Mouse (Mus musculus): ENCODE results near the gene Rai1.
A peak's percentile ranks its signal among the peaks of the same experiment; 100 is the strongest.

Gene Rai1

DNA sequence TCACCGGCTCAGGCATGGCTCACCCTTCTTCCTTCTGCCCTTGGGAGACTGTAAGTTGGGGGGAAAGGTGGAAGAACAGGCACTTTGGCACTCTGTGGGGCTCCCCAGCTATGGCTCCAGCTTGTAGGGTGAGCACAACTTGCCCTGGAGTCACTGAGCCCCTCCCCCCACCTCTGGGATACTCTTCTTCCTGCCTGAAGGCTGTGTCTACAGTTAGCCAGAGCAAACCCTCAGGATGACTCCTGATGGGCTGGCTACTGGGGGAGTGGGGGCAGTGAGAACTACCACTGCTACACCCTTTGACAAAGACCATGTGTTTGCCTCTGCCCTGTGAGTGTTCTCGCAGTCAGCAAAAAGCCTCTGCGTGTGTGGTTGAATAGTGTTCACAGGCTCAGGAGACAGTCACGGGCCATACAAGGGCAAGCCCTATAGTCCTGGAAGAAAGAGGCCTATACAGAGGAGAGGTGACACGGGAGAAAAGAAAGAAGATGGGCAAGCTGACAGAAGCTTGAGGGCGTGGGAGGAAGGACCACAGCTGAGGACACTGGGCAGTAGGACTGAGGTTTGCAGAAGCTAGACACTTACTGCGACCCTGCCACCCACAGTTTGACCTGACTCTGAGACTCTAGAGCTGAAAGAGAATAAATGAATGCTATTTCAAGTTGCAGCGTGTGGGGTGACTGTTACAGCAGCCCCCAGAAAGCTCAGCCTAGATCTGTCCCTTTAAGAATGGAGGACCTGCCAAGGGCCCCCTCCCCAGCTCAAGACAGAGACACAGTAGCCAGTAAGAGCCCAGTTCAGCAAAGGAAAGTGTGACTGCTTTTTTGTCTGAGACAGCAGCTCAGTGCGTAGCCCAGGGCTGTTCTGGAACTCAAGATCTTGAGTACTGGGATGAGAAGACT lies 9.7 kb upstream of the Rai1 start:
- DNase-seq (ENCODE audit: extremely low spot score, low spot score) = no peak

- no peak for DNase-seq (ENCODE audit: extremely low spot score, low spot score)
Observed at GRCm38 (mm10) chr11:60099555-60100186, 5.1 kb upstream of the Rai1 start.

- DNase-seq (ENCODE audit: extremely low spot score, low spot score) = no peak
Observed at GRCm38 (mm10) chr11:60100827-60101555, 3.8 kb upstream of the Rai1 start.

DNA sequence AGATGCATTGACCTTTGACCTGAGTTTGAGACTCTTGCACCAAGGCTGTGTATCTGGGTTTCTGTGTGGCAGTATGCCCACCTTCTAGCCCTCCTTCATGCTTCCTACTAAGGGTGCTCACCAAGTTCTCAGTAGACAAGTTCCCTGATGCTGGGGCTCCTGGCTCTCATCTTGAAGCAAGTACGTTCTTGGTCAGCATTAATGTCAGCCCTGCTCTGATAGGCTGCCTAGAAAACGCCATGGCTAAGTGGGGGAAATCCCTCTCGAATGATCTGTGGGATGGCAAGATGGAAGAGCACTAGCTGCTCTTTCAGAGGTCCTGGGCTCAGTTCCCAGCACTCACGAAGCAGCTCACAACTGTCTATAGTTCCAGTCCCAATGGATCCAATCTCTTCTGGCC lies 2.8 kb upstream of the Rai1 start:
- no peak for DNase-seq (ENCODE audit: extremely low spot score, low spot score)

GRCm38 (mm10) chr11:60102664-60103063 lies 2.1 kb upstream of the Rai1 start:
- DNase-seq (ENCODE audit: extremely low spot score, low spot score) = no peak

- DNase-seq (ENCODE audit: extremely low spot score, low spot score) = no peak
Observed at GRCm38 (mm10) chr11:60103567-60103966, 1.2 kb upstream of the Rai1 start.

- DNase-seq (ENCODE audit: extremely low spot score, low spot score) = peak; percentile 82
Observed at GRCm38 (mm10) chr11:60105593-60106542, 1.1 kb downstream of the Rai1 start.

- peak; percentile 73 for DNase-seq (ENCODE audit: extremely low spot score, low spot score)
Observed at GRCm38 (mm10) chr11:60106543-60107110, 1.8 kb downstream of the Rai1 start.

- DNase-seq (ENCODE audit: extremely low spot score, low spot score) = no peak
Observed at GRCm38 (mm10) chr11:60107449-60107848, 2.6 kb downstream of the Rai1 start.

DNA sequence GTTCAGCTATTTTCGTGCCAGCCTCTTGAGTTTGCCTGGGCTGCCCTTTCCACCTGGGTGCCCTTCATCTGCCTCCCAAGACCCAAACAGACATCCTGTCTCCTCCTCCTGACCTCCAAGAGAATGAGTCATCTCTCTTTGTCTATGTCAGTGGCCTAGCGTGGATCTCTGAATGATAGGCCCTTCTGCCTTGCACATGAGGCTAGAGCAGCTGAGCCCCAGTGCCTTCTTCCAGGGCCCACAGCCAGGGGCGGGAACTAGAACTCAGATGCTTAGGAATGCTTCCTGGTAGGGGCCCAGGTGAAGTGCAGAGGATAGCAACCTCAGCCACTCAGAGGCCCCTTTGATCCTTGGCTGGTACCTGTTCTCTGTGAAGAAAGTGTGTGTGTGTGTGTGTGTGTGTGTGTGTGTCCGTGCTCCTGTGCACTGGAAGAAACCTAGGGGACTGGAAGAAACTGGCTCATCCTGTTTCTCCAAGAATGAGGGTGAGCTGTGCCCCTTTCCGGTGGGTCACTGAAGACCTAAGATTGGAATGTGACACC lies 3.9 kb downstream of the Rai1 start:
- no peak for DNase-seq (ENCODE audit: extremely low spot score, low spot score)

DNA sequence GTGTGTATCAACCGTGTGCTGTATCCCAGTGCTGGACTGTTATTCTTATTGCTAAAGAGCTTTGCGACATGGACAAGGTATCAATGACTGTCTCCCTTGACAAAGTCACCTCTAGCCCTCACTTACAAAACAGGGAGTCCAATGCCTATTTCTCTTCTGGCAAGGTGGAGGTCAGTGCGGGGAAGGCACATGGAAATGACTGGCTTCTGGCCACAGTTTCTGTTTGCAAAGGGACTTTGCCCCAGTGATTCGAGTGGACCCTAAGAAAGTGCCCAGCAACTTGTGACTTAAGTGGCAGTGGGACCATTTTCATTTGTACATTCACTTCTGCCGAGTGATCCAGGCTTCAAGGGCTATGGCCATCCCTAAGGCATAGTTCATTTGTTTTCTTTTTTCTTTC lies 5.6 kb downstream of the Rai1 start:
- DNase-seq (ENCODE audit: extremely low spot score, low spot score) = no peak

DNA sequence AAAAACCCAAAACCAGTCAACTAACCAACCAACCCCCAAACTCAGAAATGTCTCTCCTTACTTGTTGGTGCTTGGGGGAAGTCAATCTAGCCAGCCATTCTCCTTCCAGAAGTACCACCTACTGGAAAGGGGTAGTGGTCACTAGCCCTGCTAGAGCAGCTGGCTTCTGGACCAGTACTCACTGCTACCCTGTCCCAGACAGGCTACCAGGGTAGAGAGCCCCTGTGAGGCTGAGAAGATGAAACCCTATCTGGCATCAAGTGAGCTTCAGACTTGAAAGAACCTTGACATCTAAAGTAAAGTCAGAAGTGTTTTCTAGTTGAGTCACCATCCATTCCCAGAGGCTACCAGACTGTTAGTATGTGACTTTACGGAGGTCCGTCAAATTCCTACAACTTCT lies 6.8 kb downstream of the Rai1 start:
- DNase-seq (ENCODE audit: extremely low spot score, low spot score) = no peak

DNA sequence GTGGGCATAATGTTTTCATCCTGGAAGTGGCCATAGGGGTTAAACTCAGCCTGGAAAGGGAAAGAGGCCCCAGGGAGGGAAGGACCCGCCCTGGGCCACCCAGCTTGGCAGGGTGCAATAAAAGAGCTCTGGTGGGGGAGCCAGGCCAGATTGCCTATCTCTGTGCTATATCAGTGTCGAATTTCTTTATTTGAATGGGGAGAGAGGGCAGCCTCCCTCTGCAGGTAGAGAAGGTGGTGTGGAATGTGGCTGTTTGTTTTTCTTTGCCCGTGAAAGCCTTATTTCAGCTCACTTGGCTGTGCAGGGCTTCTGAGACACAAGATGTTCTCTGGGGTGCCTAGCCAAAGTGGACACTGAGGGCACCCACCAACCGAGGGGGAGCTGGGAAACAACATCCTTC lies 8.8 kb downstream of the Rai1 start:
- DNase-seq (ENCODE audit: extremely low spot score, low spot score) = no peak

- peak; percentile 64 for DNase-seq (ENCODE audit: extremely low spot score, low spot score)
Observed at GRCm38 (mm10) chr11:60114296-60115023, 9.6 kb downstream of the Rai1 start.

DNA sequence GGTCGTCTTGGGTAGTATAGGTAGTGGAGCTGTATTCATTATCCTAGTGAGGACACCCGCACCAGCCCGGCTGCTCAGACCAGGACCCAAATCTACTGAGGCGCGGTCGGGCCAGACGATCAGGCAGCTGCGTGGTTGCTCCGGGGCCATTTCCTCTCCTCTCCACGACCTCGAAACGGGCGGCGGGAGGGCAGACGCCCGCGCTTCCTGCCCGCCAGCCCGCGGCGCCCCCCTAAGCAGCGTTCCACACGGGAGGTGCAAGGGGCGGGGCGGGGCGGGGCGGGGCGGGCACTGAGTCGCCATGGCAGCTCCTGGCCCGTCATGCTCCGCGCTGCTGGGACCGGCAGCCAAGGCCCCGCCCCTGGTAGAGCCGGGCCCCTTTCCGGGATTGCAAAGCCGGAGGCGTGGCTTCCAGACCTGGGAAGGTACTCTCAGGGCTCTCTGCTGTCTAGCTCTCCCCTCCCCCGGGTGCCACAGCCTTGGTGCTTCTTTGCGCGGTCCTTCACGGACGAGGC lies 10.3 kb downstream of the Rai1 start:
- DNase-seq (ENCODE audit: extremely low spot score, low spot score) = peak; percentile 93

DNA sequence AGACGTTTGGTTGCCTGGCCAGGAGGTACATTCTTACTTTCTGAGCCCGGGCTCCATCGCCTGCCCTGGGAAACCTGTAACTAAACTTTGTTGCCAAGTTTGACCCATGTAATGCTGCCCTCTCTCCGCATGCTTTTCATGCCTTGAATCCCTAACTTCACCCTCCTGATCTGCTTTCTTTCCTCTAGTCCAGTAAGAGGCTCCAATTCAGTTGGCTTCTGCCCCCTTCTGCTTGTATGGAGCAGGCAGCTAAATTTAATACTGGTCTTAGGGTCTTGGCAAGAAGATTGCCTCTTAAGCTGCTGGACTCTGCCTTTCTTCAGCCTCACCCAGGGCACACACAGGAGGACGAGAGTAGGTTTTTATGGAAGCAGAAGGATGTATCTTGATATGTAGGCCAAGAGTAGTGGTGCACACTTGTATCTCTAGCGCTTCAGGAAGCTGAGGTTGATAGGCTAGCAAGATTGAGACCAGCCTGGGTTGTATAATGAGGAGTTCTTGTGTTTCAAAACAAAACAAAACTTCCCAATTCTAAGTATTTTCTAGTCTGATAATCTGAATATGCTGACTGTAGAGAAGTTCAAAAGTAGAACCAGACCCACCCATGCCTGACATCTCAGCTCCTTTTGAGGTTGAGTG lies 10.9 kb downstream of the Rai1 start:
- no peak for DNase-seq (ENCODE audit: extremely low spot score, low spot score)

DNA sequence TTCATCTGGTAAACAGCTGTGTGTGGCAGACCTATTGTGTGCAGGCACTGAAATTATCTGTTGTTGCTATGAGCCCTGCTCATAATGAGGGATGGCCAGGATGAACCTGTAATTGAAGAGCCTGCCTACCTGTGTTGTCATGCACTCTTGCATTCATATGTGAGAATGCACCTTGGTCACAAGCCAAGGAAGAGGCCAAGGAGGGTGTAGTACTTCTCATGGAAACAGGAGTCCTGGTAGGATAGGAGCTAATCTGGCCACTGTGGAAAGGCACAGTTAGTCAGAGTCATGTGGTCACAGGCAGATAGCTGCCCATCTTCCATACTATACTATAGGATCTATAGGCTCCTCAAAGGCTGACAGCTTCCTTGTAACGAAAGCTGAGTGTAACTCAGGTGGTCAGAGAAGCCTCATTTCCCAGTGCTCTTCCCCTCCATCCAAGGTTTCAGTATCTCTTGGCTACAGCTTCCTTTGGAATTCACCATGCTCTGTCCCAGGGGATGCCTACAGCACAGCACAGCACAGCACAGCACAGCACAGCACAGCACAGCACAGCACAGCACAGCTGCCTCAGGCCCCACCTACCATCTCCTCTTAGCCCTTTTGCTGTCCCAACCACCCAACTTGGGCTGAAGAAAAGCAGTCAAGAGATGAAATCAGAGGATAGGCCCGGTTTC lies 15.9 kb downstream of the Rai1 start:
- DNase-seq (ENCODE audit: extremely low spot score, low spot score) = no peak

DNA sequence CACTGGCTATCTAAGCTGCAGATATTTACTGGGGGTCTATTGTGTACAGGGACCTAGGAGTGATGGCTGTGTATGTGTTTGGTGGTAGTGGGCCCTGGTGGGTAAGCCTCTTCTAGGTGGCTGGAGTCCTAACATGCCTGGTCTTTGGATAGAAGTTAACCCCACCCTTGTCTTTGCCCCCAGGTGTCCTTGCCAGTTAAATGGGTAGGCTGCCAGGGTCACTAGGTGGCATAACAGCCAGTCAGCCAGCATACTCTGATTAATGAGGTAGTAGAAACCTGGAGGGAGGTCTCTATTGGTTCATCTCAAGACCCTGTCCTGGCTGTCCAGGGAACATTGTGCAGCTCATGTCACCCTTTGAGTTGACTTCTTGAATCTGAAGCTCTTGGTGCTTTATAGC lies 17.8 kb downstream of the Rai1 start:
- DNase-seq (ENCODE audit: extremely low spot score, low spot score) = no peak
